Mouse (Mus musculus): ENCODE measurements around the gene Ednra.

DNA sequence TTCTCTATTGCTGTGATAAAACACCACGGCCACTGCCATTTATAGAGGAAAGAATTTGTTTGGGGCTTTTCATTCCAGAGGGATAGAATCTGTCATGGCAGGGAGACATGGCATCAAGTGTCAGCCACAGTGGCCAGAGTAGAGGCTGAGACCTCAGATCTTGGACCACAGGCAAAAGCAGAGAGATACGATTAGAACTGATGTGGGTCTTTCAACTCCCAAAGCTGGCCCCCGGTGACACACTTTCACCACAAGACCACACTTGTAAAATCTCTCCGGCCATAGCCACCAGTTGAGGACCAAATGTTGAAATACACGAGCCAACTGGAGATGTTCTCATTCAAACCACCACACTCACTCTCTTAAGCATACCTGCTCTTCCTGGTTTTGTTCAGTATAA, 29.5 kb upstream of the Ednra start:
- no peak for TF ChIP-seq GATA1 (IDR thresholded peaks at IDR 0.05; ENCODE audit: borderline replicate concordance, low read length)
- no peak for TF ChIP-seq FLI1 (IDR thresholded peaks at IDR 0.05; ENCODE audit: low read length)
